Mouse (Mus musculus) olfactory bulb, adult 2 months (tissue): ENCODE measurements at regions not wholly inside any gene's neighbourhood (a gene's known extent, or its start where the extent isn't known, plus 50 kb on each side); places are given as distances from the start of the nearest gene placed in this dataset.

Experiments
- H3K27ac ChIP-seq: fragments of 200-500 bp; 2 replicates; pipeline ENCODE4 v1.5.1; 2012; ENCODE audit warnings: low read depth, low read length; ENCODE audit not compliant: insufficient read depth
- H3K4me1 ChIP-seq: fragments of 200-500 bp; 2 replicates; pipeline ENCODE4 v1.6.1; 2012; ENCODE audit warnings: low read length; ENCODE audit not compliant: control insufficient read depth, insufficient read depth
- H3K4me3 ChIP-seq: fragments of 200-500 bp; 2 replicates; pipeline ENCODE4 v1.5.1; 2012; ENCODE audit warnings: mild to moderate bottlenecking, low read depth, low read length, moderate library complexity; ENCODE audit not compliant: insufficient read depth
- CTCF ChIP-seq: fragments of 200-500 bp; IDR thresholded peaks from 2 replicates; pipeline ENCODE4 v1.5.1; 2012; ENCODE audit warnings: low read depth, mild to moderate bottlenecking, low read length, moderate library complexity; ENCODE audit not compliant: insufficient read depth
- POLR2A ChIP-seq: fragments of 200-500 bp; IDR thresholded peaks from 2 replicates; pipeline ENCODE4 v1.6.1; 2012; ENCODE audit warnings: mild to moderate bottlenecking, low read depth, low read length, moderate library complexity; ENCODE audit not compliant: insufficient read depth
- WGBS: fragments of 180-500 bp; shearing (Covaris S2); methylation state at CpG from one replicate; pipeline ENCODE4 v1.1.7; 2018; 5-methylcytosine and 5-hydroxymethylcytosine counted together

- no peak overlapping the region for H3K4me3 ChIP-seq
- TF ChIP-seq POLR2A (no peak), CTCF (no peak)
- no peak overlapping the region for H3K27ac ChIP-seq
- 75% methylated on average over 3 of the region's 3 CpGs for WGBS
- H3K4me1 ChIP-seq, result peaks cover 16% of the 10 kb centered on the region
Observed at GRCm38 (mm10) chr8:12500291-12500690, 72.5 kb upstream of the Spaca7 start.

GRCm38 (mm10) chr8:12501824-12502223, 71.0 kb upstream of the Spaca7 start:
- H3K4me3 ChIP-seq, result no peak overlapping the region
- H3K27ac ChIP-seq, result no peak overlapping the region

DNA sequence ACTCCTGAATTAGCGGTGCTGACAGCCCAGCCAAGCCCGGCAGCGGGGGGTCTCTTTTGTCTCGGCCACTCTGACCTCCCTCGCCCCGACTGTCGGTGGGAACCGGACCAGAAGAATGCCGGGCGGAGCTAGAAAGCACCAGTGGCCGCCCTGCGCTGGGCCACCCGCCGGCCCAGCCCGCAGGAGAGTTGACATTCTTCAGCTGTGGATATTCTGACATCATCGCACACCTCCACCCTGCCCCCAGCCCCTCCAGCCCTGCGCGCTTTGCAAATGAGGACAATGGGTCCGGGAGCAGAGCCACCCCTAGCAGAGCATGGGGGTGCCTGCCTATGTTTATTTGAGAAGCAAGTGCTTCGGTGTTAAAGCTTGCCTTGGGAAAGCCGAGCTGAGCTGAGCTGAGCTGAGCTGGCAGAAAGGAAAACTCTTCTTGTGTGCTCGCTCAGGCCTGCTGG, 70.5 kb upstream of the Spaca7 start:
- peaks cover 16% of the 10 kb centered on the region for H3K4me1 ChIP-seq
- WGBS, result 4% methylated on average over 22 of the region's 22 CpGs
- no peak for TF ChIP-seq POLR2A
- no peak for TF ChIP-seq CTCF
- H3K27ac ChIP-seq, result no peak overlapping the region
- H3K4me3 ChIP-seq, result peak overlapping the region; percentile 20

More at GRCm38 (mm10) chr8:12501824-12502223, 71.0 kb upstream of the Spaca7 start:
- TF ChIP-seq POLR2A (no peak), CTCF (no peak)
- H3K4me1 ChIP-seq, result peaks cover 16% of the 10 kb centered on the region
- WGBS, result 32% methylated on average over 11 of the region's 11 CpGs

DNA sequence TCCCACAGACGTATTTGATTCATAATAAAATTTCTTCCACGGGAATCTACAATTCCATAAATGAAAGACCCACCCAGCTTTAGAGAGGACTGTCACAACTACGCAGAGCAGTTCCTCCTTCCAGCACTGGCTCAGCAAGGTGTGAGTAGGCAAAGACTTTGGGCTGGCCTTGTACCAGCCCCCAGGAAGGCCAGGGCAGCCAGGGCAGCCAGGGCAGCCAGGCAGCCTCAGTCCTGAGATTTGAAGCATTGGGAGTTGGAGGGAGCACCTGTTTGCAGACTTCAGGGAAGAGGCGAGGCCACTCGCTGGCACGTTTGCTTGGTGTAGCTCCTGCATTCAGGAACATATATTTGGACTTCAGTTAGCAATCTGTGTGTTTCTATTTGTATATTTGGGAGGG, 70.0 kb upstream of the Spaca7 start:
- no peak overlapping the region for H3K27ac ChIP-seq

DNA sequence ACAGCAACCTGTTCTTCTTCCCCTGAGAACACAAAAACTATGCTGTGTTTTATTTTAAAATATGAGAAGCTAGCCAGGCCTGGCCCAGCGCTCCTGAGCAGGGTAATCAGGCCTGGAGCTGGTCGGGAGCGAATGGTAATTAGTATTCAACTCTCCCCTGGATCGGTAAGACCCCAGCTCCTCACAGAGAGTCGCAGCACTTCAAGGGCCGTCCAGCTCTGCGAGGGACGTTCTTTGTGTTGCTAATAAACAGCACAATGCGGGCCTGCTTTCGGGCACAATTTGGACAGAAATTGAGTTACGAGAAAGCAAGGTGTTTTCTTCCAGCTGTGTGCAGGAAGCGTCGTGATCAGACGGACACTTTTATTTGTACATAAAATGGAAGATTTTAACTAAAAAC, 69.5 kb upstream of the Spaca7 start:
- Histone ChIP-seq H3K27ac (no peak overlapping the region), H3K4me1 (peaks cover 16% of the 10 kb centered on the region), H3K4me3 (no peak overlapping the region)
- TF ChIP-seq CTCF, result no peak
- no peak for TF ChIP-seq POLR2A
- WGBS, result 75% methylated on average over 14 of the region's 14 CpGs

More for the DNA sequence above, 70.0 kb upstream of the Spaca7 start:
- TF ChIP-seq CTCF (no peak), POLR2A (no peak)
- H3K4me3 ChIP-seq, result no peak overlapping the region
- peaks cover 16% of the 10 kb centered on the region for H3K4me1 ChIP-seq
- WGBS, result 61% methylated on average over 6 of the region's 6 CpGs

DNA sequence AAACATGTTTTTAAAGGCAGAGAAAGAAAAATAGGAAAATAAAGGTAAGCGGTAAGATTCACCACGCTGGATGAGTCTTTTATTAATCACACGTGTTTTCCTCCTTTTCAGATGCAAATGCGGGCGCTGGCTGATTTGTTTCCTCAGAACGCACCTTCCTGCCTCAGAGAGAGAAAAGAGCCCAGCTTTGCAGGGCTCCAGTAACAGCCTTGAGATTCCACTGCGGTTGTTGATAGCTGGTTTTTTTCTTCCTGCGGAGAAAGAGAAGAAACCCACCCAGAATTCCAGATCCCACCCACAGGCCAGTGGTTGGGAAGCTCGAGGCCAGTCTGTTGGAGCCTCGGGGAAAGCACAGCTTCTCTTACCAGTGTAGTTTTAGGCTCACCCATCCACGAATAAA, 68.6 kb upstream of the Spaca7 start:
- TF ChIP-seq CTCF, result no peak
- no peak for TF ChIP-seq POLR2A
- Histone ChIP-seq H3K4me3 (no peak overlapping the region), H3K4me1 (peaks cover 18% of the 10 kb centered on the region), H3K27ac (no peak overlapping the region)
- 43% methylated on average over 11 of the region's 11 CpGs for WGBS

DNA sequence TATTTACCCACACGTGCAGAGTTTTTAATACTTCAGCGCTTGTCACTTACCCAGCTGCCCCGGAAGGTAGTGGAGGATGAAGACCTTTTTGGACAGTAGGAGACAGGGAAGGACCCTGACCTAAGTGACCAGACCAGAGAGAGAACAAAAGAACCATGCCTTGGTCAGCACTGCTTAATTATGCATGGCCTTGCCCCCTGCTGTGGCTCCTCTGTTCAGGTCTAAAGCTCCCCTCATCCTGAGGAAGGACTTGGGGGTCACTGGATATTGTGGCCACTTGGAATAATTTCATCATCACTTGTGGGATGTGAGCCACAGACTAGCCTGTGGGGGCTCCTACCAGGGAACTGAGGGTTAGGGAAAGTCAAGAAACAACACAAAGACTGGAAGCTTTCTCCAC, 68.1 kb upstream of the Spaca7 start:
- H3K4me1 ChIP-seq, result peaks cover 16% of the 10 kb centered on the region
- WGBS, result 73% methylated on average over 3 of the region's 3 CpGs

GRCm38 (mm10) chr8:12510233-12510632, 62.6 kb upstream of the Spaca7 start:
- Histone ChIP-seq H3K4me3 (no peak overlapping the region), H3K27ac (no peak overlapping the region), H3K4me1 (peaks cover 2% of the 10 kb centered on the region; the same call in 1 of the 2 replicates)
- WGBS, result 78% methylated on average over 2 of the region's 2 CpGs
- no peak for TF ChIP-seq CTCF

More for the DNA sequence above, 68.1 kb upstream of the Spaca7 start:
- H3K4me3 ChIP-seq, result no peak overlapping the region
- no peak for TF ChIP-seq POLR2A
- no peak for TF ChIP-seq CTCF
- no peak overlapping the region for H3K27ac ChIP-seq

GRCm38 (mm10) chr8:12513042-12513441, 59.8 kb upstream of the Spaca7 start:
- TF ChIP-seq CTCF (no peak), POLR2A (no peak)
- Histone ChIP-seq H3K4me1 (peaks cover 2% of the 10 kb centered on the region; the same call in 1 of the 2 replicates), H3K27ac (no peak overlapping the region), H3K4me3 (no peak overlapping the region)
- 80% methylated on average over 9 of the region's 9 CpGs for WGBS

DNA sequence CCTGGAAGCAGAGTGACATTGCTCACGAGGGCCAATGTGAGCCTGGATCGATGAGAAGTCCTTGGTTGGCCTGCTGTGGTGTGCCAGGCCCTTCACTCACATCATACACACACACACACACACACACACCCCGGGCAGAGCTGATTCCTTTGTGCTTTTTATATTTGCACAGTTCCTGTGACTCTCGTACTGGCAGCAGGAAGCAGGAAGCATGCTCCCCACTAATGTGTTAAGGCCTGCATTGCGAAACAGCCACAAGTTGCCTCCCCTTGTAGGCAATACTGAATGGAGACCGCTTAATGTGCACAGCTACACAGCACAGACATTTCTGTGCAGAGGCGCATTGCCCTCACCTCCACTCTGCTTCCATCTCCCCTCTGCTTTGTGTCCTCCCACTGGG, 58.7 kb upstream of the Spaca7 start:
- 77% methylated on average over 7 of the region's 7 CpGs for WGBS
- Histone ChIP-seq H3K27ac (no peak overlapping the region), H3K4me3 (no peak overlapping the region), H3K4me1 (no peaks in the 10 kb centered on the region; the same call in 1 of the 2 replicates)
- no peak for TF ChIP-seq CTCF
- no peak for TF ChIP-seq POLR2A
